Mouse (Mus musculus): ENCODE results near the gene Inpp5k.

Inpp5k gene

DNA sequence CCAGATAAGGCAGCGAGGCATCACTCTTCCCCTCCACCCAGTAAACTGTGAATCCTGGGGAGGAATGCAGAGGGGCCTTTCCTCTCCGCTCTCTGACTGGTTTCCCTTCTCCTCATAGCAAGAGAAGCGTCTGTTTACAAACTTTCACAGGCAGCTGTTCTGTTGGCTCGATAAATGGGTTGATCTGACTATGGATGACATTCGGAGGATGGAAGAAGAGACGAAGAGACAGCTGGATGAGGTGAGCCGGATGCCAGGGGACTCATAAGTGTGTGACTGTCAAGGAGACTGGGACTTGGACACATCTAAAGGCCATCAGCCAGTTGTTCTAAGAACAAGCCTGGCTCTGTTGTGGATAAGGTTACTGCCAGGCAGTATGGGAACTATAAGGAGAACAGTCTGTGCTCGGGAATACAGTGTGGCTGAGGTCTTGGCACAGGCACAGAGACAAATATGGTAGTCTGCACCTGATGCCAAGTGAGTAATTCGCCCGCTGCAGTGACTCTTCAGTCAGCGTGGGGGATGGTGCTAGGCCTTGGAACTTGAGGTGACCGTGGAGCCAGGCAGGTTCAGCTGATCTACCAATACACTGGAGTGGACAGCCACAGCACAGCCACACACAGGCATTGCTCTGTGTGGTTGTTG is 10.5 kb upstream of the Inpp5k start:
- 29% methylated on average over 12 of the region's 12 CpGs for WGBS

DNA sequence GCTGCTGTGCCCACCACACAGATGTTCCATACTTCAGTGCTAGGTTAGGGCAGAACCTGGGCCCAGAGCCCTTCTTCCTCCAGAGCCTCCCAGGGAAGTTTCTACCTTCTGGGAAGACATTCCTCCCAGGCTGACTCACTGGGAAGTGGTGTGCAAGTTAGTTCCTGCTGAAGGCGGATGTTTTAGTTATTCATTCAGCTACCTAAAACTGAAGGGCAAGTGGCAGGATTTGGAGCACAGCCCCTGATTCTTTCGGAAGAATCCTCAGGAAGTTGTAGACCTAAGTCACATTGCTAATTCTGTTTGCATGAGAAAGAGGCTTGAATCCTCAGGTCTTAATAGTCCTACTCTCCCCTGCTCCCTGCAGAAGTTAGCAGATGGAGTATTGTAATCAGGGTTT is 9.4 kb upstream of the Inpp5k start:
- 56% methylated on average over 2 of the region's 2 CpGs for WGBS

- 88% methylated on average over 2 of the region's 2 CpGs for WGBS
Observed at GRCm38 (mm10) chr11:75622588-75623329, 8.0 kb upstream of the Inpp5k start.

GRCm38 (mm10) chr11:75624102-75624554 is 6.7 kb upstream of the Inpp5k start:
- WGBS, result 28% methylated on average over 2 of the region's 2 CpGs

DNA sequence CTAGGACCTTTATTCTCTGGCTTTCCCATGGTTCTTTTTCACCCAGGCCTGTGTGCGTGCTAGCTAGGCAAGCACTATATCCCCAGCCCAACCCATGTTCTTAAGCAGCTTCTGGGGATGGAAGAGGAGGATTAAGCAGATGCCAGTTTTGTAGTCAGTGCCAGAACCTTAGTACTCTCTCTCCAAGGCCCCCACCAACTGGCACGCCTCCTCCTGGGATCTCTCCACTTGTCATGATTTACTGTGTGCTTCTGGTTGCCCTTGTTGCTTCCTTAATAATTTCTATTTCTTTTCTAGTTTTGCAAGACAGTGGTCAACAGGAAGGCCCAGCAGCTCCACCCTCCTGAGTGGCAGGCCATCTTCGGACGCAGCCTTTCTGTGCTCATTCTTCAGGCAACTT is 5.0 kb upstream of the Inpp5k start:
- WGBS, result 59% methylated on average over 4 of the region's 4 CpGs

GRCm38 (mm10) chr11:75630098-75630497 is 690 bp upstream of the Inpp5k start:
- WGBS, result 7% methylated on average over 5 of the region's 5 CpGs

DNA sequence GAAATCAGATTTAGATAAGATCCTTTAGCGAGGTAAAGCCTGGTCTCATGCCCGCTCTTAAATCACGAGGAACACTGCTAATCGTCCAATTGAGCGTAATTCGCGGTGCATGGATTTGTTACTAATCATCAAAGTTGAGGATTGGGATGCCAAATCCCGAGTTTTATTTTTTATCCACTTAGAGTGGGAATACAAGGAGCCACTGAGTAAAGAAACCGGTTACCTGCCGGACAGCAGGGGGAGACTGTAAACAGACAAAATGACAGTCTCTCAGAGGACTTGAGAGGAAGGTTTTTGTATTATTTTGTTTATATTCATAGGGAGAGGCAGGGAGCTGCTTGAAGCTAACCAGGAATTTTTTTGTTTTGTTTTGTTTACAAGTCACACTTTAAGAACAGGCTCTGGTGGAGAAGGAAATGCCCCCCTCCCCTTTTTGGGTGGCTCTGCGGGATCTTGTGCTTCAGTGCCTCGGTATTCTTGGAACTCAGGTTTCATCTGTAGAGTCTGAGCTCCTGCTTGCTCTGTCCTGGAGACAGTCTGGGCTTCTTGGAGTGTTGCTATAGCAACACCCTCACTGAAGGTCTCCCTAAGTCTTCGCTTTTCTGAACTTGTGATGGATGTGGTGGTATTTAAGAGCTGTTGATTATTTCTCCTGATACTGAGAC is 905 bp downstream of the Inpp5k start:
- WGBS, result 2% methylated on average over 13 of the region's 13 CpGs

GRCm38 (mm10) chr11:75632921-75633320 is 2.1 kb downstream of the Inpp5k start:
- 95% methylated on average over 5 of the region's 5 CpGs for WGBS

DNA sequence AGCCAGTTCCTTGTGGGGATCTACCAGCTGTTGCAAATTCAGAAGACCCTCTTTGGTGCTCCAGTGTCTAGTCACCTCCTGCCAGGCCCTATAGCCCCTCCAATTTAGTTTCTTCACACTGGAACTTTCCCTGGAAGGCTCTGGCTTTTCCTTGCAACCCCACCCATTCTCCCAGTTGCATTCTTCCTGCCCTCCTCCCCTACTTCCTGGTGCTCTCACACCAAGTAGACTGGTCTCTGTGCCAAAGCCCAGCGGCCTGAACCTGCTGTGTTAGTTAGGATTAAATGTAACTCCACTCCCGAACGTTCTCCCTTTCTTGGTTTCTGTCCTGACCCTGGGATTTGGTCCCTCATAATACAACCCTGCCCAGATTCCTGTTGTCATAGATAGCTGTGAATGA is 4.0 kb downstream of the Inpp5k start:
- 79% methylated on average over 3 of the region's 3 CpGs for WGBS

DNA sequence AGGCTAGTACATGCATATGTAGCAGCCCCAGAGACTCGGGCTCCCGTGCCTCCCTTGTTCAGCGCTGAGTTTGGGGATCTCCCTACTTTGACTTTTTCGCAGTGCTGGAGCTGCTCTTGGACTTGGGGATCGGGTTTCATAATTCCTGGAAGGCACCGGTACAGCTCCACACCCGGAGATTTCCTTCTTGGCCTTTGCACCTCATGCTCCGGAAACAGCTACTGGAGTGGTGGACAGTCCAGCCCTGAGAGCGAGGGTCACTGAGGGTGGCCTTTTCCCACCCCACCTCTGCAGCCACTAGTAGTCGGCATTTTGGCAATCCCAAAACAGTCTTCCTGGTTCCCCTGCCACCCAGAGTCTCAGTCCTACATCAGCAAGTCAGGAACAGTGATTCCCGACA is 4.5 kb downstream of the Inpp5k start:
- WGBS, result 75% methylated on average over 11 of the region's 11 CpGs

- 93% methylated on average over 5 of the region's 5 CpGs for WGBS
Observed at GRCm38 (mm10) chr11:75643323-75643722, 12.5 kb downstream of the Inpp5k start.

- WGBS, result 80% methylated on average over 9 of the region's 9 CpGs
Observed at GRCm38 (mm10) chr11:75644684-75645083, 13.9 kb downstream of the Inpp5k start.

DNA sequence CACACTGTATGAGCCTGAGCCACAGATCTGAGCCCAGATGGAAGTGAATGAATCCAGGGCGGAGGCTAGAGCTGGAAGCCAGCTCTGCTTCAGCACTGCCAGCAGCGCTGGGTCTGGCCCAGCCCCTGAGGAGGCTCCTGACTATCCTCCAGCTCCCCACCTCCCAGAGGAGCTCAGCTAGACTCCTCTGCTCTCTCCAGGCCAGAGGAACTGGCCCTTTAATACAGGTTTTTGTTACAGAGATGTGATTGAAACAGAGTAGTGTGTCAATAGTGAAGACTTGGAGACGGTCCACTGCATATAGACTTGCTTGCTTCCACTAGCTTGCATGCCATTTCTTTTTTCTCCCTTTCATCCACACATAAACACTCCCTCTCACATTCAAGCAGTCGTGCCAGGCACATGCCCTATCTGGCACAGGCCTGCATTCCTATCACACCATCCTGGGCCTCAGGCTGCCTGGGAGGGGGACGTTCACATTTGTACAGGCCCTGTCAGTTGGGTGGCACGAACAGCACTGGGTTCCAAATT is 17.0 kb downstream of the Inpp5k start:
- 26% methylated on average over 6 of the region's 6 CpGs for WGBS

DNA sequence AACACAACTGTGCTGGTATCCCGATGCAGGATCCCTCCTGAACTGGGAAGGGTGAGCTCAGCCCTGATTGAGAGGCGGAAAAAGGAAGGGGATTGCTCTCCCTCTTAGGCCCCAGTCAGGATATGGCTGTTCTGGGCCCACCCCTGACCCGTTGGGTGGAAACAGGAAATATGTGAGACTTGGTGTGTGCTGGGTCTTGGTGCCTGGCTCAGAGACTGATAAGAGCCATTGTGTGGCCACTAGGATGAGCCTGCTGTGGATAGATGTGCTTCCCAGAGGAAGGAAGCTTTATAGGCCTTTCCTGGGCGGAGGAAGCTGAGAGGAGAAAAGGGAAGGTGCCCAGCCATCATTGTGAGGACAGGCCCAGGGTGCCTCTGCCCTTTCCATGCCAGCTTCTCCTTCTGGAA is 18.4 kb downstream of the Inpp5k start:
- 72% methylated on average over 4 of the region's 4 CpGs for WGBS

DNA sequence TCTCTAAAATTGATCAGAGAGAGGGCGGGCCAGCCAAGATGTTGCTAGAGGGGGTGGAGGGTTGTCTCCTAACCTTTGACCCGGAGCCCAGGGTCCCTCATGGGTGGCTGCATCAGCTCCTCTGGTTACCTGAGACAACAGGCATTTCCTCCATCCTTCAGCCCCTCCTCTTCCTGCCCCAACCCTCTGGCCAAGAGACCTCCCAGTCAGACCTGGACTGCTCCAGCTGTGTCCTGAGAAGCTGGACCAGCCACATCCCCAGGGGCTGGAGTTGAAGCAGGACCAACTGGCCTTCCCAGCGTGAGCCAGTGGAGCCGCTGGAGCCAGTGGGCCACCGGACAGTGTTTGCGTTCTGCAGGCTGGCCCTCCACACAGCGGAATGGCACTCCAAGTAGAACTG is 19.5 kb downstream of the Inpp5k start, which contains the start of gene Myo1c:
Myo1c (plus strand) TSS at position 194 of the 400 bp plus-strand sequence.
- 69% methylated on average over 7 of the region's 7 CpGs for WGBS

- 42% methylated on average over 13 of the region's 13 CpGs for whole genome bisulfite sequencing
Observed at GRCm38 (mm10) chr11:75650958-75651425, 20.2 kb downstream of the Inpp5k start.

DNA sequence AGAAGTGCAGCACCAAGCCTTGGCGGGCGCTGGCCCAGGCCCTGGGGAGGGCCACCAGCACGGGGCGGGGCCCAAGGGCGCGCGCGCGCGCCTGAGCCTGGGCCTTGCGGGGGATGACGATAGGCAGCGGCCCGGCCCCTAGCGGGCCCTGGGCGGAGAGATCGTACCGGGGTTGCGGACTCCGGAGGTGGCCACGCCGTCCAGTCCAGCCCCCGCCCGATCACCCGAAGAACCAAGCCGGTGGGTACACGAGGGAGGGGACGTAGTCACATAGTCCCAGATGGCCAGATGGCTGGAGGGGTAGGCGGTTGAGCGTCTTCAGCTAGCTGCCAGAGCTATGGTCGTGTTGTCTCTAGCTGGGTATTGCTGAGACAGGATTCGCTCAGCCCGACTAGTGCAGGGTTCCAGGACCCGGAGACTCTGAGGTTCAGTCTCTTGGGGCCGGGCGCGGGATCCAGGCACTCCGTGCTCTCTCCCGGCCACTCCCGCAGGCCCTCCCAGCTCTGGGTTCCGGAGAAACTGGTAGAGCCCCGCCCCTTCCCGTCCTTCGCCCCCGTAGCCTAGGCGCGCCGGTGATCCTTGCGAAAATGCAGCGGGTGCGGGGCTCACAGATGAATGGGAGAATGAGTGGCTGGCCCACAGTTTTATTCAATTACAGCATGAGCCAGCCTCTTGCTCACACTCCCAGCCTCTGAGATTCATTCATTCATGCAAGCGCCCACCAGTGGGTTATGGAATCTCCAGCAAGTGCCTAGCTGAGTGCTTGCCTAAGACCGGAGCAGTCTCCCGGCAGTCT is 20.8 kb downstream of the Inpp5k start:
- 1% methylated on average over 54 of the region's 54 CpGs for WGBS

GRCm38 (mm10) chr11:75652222-75652941 is 21.6 kb downstream of the Inpp5k start:
- 28% methylated on average over 20 of the region's 20 CpGs for WGBS

- 51% methylated on average over 14 of the region's 14 CpGs for WGBS
Observed at GRCm38 (mm10) chr11:75652942-75653684, 22.3 kb downstream of the Inpp5k start.
